ENCODE assay signal across 8 mouse cellular contexts in genomic region chr10:77510225-77510982, GRCm38 (mm10). TPM values are rescaled to one million over a fixed set of nuclear protein-coding genes. Genes with fewer than 3 reads are reported as not detected.
A peak's percentile ranks its signal among the peaks of the same experiment; 100 is the strongest.
DNase-seq lines count a peak whose midpoint lies in the region; ATAC-seq and TF ChIP-seq lines count a peak whose summit lies in the region.

No protein-coding gene starts in this region.

- peaks cover 17% of the 10 kb centered on the region for H3K4me1 ChIP-seq in forebrain, embryonic 13.5 days
- H3K4me1 ChIP-seq in forebrain, embryonic 16.5 days (replicated peaks; ENCODE audit: control insufficient read depth, insufficient read depth, low read length) = peaks cover 15% of the 10 kb centered on the region
- H3K4me1 ChIP-seq in lung, embryonic 16.5 days (replicated peaks; ENCODE audit: control insufficient read depth, insufficient read depth, low read length) = peaks cover 24% of the 10 kb centered on the region
- peaks cover 7% of the 10 kb centered on the region for H3K4me1 ChIP-seq in lung, adult 2 months (ENCODE audit: control insufficient read depth, insufficient read depth, low read length)
- peaks cover 17% of the 10 kb centered on the region for H3K4me1 ChIP-seq in intestine, embryonic 15.5 days (replicated peaks)
- peaks cover 16% of the 10 kb centered on the region for H3K4me1 ChIP-seq in stomach, embryonic 14.5 days (ENCODE audit: control insufficient read depth, insufficient read depth, low read length)

- no peak overlapping the region for H3K27ac ChIP-seq in forebrain, embryonic 13.5 days
- no peak overlapping the region for H3K27ac ChIP-seq in forebrain, embryonic 16.5 days (ENCODE audit: low read length)
- peak overlapping the region; percentile 21; the same call in 1 of the 2 replicates for H3K27ac ChIP-seq in lung, embryonic 16.5 days (ENCODE audit: low read length)
- peak overlapping the region; percentile 81 for H3K27ac ChIP-seq in intestine, embryonic 15.5 days
- H3K27ac ChIP-seq in stomach, embryonic 14.5 days (ENCODE audit: low read length) = 0 out of 2 replicates have a peak overlapping the region, but pooled peaks have one; percentile 4

- TF ChIP-seq CTCF in lung, adult 2 months (IDR thresholded peaks at IDR 0.05; ENCODE audit: insufficient read depth, low read length) = no peak

- 84% methylated on average over 15 of the region's 15 CpGs for WGBS in forebrain, embryonic 13.5 days
- WGBS in forebrain, embryonic 16.5 days = 83% methylated on average over 15 of the region's 15 CpGs
- WGBS in lung, embryonic 16.5 days = 77% methylated on average over 15 of the region's 15 CpGs
- 84% methylated on average over 15 of the region's 15 CpGs for WGBS in lung, adult 2 months
- 73% methylated on average over 15 of the region's 15 CpGs for WGBS in intestine, embryonic 15.5 days
- 81% methylated on average over 15 of the region's 15 CpGs for WGBS in stomach, embryonic 14.5 days

- no peak for ATAC-seq in forebrain, embryonic 13.5 days
- no peak for ATAC-seq in forebrain, embryonic 16.5 days
- no peak for ATAC-seq in lung, embryonic 16.5 days (ENCODE audit: low read depth)
- ATAC-seq in intestine, embryonic 15.5 days = peak; percentile 50
- ATAC-seq in stomach, embryonic 14.5 days (ENCODE audit: insufficient number of reproducible peaks, insufficient read depth, low FRiP score, low read depth) = no peak; the same call in 1 of the 2 replicates

- H3K27me3 ChIP-seq in forebrain, embryonic 13.5 days = no peaks in the 10 kb centered on the region
- H3K27me3 ChIP-seq in forebrain, embryonic 16.5 days (replicated peaks; ENCODE audit: control insufficient read depth, insufficient read depth, low read length) = no peaks in the 10 kb centered on the region
- no peaks in the 10 kb centered on the region for H3K27me3 ChIP-seq in lung, embryonic 16.5 days (ENCODE audit: control insufficient read depth, insufficient read depth, low read depth, low read length)
- H3K27me3 ChIP-seq in intestine, embryonic 15.5 days (replicated peaks) = no peaks in the 10 kb centered on the region
- no peaks in the 10 kb centered on the region for H3K27me3 ChIP-seq in stomach, embryonic 14.5 days (ENCODE audit: control insufficient read depth, insufficient read depth, low read length)

- peaks cover 84% of the 10 kb centered on the region for H3K36me3 ChIP-seq in forebrain, embryonic 13.5 days (ENCODE audit: poor library complexity, severe bottlenecking)
- H3K36me3 ChIP-seq in forebrain, embryonic 16.5 days (ENCODE audit: control insufficient read depth, insufficient read depth) = peaks cover 12% of the 10 kb centered on the region
- H3K36me3 ChIP-seq in lung, embryonic 16.5 days (ENCODE audit: control insufficient read depth, insufficient read depth, low read length) = peaks cover 21% of the 10 kb centered on the region
- peaks cover 47% of the 10 kb centered on the region for H3K36me3 ChIP-seq in intestine, embryonic 15.5 days
- peaks cover 28% of the 10 kb centered on the region for H3K36me3 ChIP-seq in stomach, embryonic 14.5 days (ENCODE audit: control insufficient read depth, insufficient read depth, low read length)

- no peak overlapping the region for H3K4me2 ChIP-seq in forebrain, embryonic 13.5 days
- no peak overlapping the region for H3K4me2 ChIP-seq in forebrain, embryonic 16.5 days (ENCODE audit: low read length)
- H3K4me2 ChIP-seq in lung, embryonic 16.5 days (ENCODE audit: low read depth, low read length) = no peak overlapping the region
- H3K4me2 ChIP-seq in intestine, embryonic 15.5 days (replicated peaks) = peak overlapping the region; percentile 35
- H3K4me2 ChIP-seq in stomach, embryonic 14.5 days (replicated peaks; ENCODE audit: low read depth, low read length) = no peak overlapping the region

- TF ChIP-seq POLR2A in lung, adult 2 months (IDR thresholded peaks at IDR 0.05; ENCODE audit: borderline replicate concordance, extremely low read depth, low read depth, low read length) = no peak

- H3K9me3 ChIP-seq in forebrain, embryonic 13.5 days (replicated peaks) = no peaks in the 10 kb centered on the region
- H3K9me3 ChIP-seq in forebrain, embryonic 16.5 days (ENCODE audit: control insufficient read depth, low read length) = no peaks in the 10 kb centered on the region
- no peaks in the 10 kb centered on the region for H3K9me3 ChIP-seq in lung, embryonic 16.5 days (ENCODE audit: control insufficient read depth, low read length)
- no peaks in the 10 kb centered on the region for H3K9me3 ChIP-seq in intestine, embryonic 15.5 days
- H3K9me3 ChIP-seq in stomach, embryonic 14.5 days (ENCODE audit: control insufficient read depth, low read depth, low read length) = no peaks in the 10 kb centered on the region

- no peak overlapping the region for H3K4me3 ChIP-seq in forebrain, embryonic 13.5 days
- H3K4me3 ChIP-seq in forebrain, embryonic 16.5 days (replicated peaks; ENCODE audit: low read length) = no peak overlapping the region
- no peak overlapping the region for H3K4me3 ChIP-seq in lung, embryonic 16.5 days (ENCODE audit: low read length)
- H3K4me3 ChIP-seq in lung, adult 2 months (replicated peaks; ENCODE audit: extremely low read depth, low read depth, low read length) = no peak overlapping the region
- H3K4me3 ChIP-seq in intestine, embryonic 15.5 days (replicated peaks) = no peak overlapping the region
- H3K4me3 ChIP-seq in stomach, embryonic 14.5 days (ENCODE audit: low read depth, low read length) = no peak overlapping the region

- no peak for DNase-seq in lung, adult 2 months
- DNase-seq in embryo, embryonic 9.5 days (ENCODE audit: extremely low spot score) = no peak
- DNase-seq in thymus, postnatal 4 days = no peak

- peak overlapping the region; percentile 8; the same call in 1 of the 2 replicates for H3K9ac ChIP-seq in forebrain, embryonic 13.5 days
- no peak overlapping the region for H3K9ac ChIP-seq in forebrain, embryonic 16.5 days (replicated peaks; ENCODE audit: low read depth, low read length)
- H3K9ac ChIP-seq in lung, embryonic 16.5 days (ENCODE audit: low read length) = peak overlapping the region; percentile 29; the same call in 1 of the 2 replicates
- no peak overlapping the region; the same call in 1 of the 2 replicates for H3K9ac ChIP-seq in intestine, embryonic 15.5 days
- no peak overlapping the region for H3K9ac ChIP-seq in stomach, embryonic 14.5 days (replicated peaks; ENCODE audit: low read depth, low read length)

RNA-seq across cellular contexts. Expression of gene Fam207a, which starts 5.2 kb away (rescaled TPM):
- 37.5 and 38.7 TPM in 2 replicates for polyA plus RNA-seq in forebrain, embryonic 13.5 days (2015; fragmentation: Nextera tagmentation; extraction: Ambion mirVana)
- polyA plus RNA-seq in forebrain, embryonic 16.5 days (2015; fragmentation: Nextera tagmentation; extraction: Ambion mirVana) = 41.6 and 42.8 TPM in 2 replicates
- 30.9 and 32.0 TPM in 2 replicates for polyA plus RNA-seq in lung, embryonic 16.5 days (2015; fragmentation: Nextera tagmentation; extraction: Ambion mirVana)
- 24.6 and 24.7 TPM in 2 replicates for polyA plus RNA-seq in lung, adult 2 months (2012; rRNA removed)
- polyA plus RNA-seq in intestine, embryonic 15.5 days (2015; fragmentation: Nextera tagmentation; extraction: Ambion mirVana) = 39.1 and 40.3 TPM in 2 replicates
- polyA plus RNA-seq in stomach, embryonic 14.5 days (2014; fragmentation: Nextera tagmentation; extraction: Ambion mirVana) = 31.0 and 34.2 TPM in 2 replicates

RNA-seq across cellular contexts. Expression of gene Itgb2, which starts 19.6 kb away (rescaled TPM):
- 0.34 and 0.37 TPM in 2 replicates for polyA plus RNA-seq in forebrain, embryonic 13.5 days (2015; fragmentation: Nextera tagmentation; extraction: Ambion mirVana)
- polyA plus RNA-seq in forebrain, embryonic 16.5 days (2015; fragmentation: Nextera tagmentation; extraction: Ambion mirVana) = 0.80 and 0.85 TPM in 2 replicates
- 5.3 and 7.5 TPM in 2 replicates for polyA plus RNA-seq in lung, embryonic 16.5 days (2015; fragmentation: Nextera tagmentation; extraction: Ambion mirVana)
- 69.9 and 91.7 TPM in 2 replicates for polyA plus RNA-seq in lung, adult 2 months (2012; rRNA removed)
- 3.2 and 3.7 TPM in 2 replicates for polyA plus RNA-seq in intestine, embryonic 15.5 days (2015; fragmentation: Nextera tagmentation; extraction: Ambion mirVana)
- 2.7 and 3.1 TPM in 2 replicates for polyA plus RNA-seq in stomach, embryonic 14.5 days (2014; fragmentation: Nextera tagmentation; extraction: Ambion mirVana)

Comparison
In these comparisons a context has a peak if more than half of its experiments do, and no peak if none do; other contexts are left out.
1. H3K9ac ChIP-seq: peak in forebrain, embryonic 13.5 days (single experiment) and lung, embryonic 16.5 days (single experiment); none in forebrain, embryonic 16.5 days (single experiment), intestine, embryonic 15.5 days (single experiment) and stomach, embryonic 14.5 days (single experiment).
2. H3K27ac ChIP-seq: peak in lung, embryonic 16.5 days (single experiment), intestine, embryonic 15.5 days (single experiment) and stomach, embryonic 14.5 days (single experiment); none in forebrain, embryonic 13.5 days (single experiment) and forebrain, embryonic 16.5 days (single experiment).